Comparison of ENCODE assay signal across 12 mouse cellular contexts in the genomic region with DNA sequence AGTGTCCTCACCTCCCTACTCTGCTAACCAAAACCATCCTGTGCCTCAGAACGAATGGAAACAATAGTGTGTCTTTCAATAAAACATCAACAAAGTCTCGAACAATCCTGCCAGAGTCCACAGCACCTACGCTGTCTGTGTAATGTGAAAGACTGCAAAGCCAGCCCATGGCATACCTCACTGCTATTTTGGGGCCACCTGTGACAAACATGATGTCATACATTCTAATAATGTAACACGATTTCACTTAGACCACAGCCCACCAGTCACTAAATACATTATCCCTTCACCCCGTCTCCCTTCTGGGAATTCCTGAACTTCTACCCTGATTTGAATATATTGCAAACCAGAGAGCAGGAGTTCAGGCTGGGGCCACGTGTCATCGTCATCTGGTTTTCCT.
DNase-seq lines count a peak whose midpoint lies in the region; ATAC-seq and TF ChIP-seq lines count a peak whose summit lies in the region.
"Had no signal": no experiment of that assay in that cellular context is flagged by ENCODE, and none has a peak within 500 bp of the region (broad histone marks: within the 10 kb centered on the region; RNA-seq: fewer than 3 reads in every experiment).

No protein-coding gene starts in this region.

- 46% methylated on average over 7 of the region's 7 CpGs for WGBS in forebrain, embryonic 11.5 days
- whole genome bisulfite sequencing in forebrain, embryonic 10.5 days: 55% methylated on average over 7 of the region's 7 CpGs
- WGBS in lung, embryonic 15.5 days: 47% methylated on average over 7 of the region's 7 CpGs
- 55% methylated on average over 7 of the region's 7 CpGs for WGBS in hindbrain, embryonic 16.5 days
- 51% methylated on average over 7 of the region's 7 CpGs for WGBS in neural tube, embryonic 14.5 days
- WGBS in kidney, adult 2 months: 69% methylated on average over 7 of the region's 7 CpGs

- TF ChIP-seq POLR2A in kidney, adult 2 months (IDR thresholded peaks at IDR 0.05; ENCODE audit: low read depth, low read length): no peak

- H3K4me3 ChIP-seq in forebrain, embryonic 11.5 days (ENCODE audit: low read depth, low read length): no peak overlapping the region
- H3K4me3 ChIP-seq in forebrain, embryonic 10.5 days: no peak overlapping the region
- no peak overlapping the region for H3K4me3 ChIP-seq in lung, embryonic 15.5 days
- H3K4me3 ChIP-seq in hindbrain, embryonic 16.5 days (ENCODE audit: low read length): no peak overlapping the region
- no peak overlapping the region for H3K4me3 ChIP-seq in neural tube, embryonic 14.5 days (ENCODE audit: low read depth, low read length)
- no peak overlapping the region for H3K4me3 ChIP-seq in kidney, adult 2 months (ENCODE audit: insufficient read depth, low read depth, low read length)

- no peak overlapping the region for H3K27ac ChIP-seq in forebrain, embryonic 11.5 days (ENCODE audit: low read depth, low read length)
- H3K27ac ChIP-seq in forebrain, embryonic 10.5 days: no peak overlapping the region
- no peak overlapping the region for H3K27ac ChIP-seq in lung, embryonic 15.5 days
- no peak overlapping the region for H3K27ac ChIP-seq in hindbrain, embryonic 16.5 days (ENCODE audit: low read depth, low read length)
- H3K27ac ChIP-seq in neural tube, embryonic 14.5 days (ENCODE audit: low read depth, low read length): no peak overlapping the region
- H3K27ac ChIP-seq in kidney, adult 2 months (ENCODE audit: insufficient read depth, low read depth, low read length): no peak overlapping the region

- H3K9ac ChIP-seq in forebrain, embryonic 11.5 days (ENCODE audit: low read length): no peak overlapping the region
- H3K9ac ChIP-seq in lung, embryonic 15.5 days: no peak overlapping the region
- no peak overlapping the region; the same call in 1 of the 2 replicates for H3K9ac ChIP-seq in hindbrain, embryonic 16.5 days (ENCODE audit: low read depth, low read length)
- no peak overlapping the region; the same call in 1 of the 2 replicates for H3K9ac ChIP-seq in neural tube, embryonic 14.5 days (replicated peaks; ENCODE audit: low read depth, low read length)

- no peak for ATAC-seq in forebrain, embryonic 11.5 days (replicated peaks; ENCODE audit: low FRiP score)
- no peak for ATAC-seq in lung, embryonic 15.5 days (ENCODE audit: borderline replicate concordance, extremely low read depth, low FRiP score, low TSS enrichment)
- ATAC-seq in hindbrain, embryonic 16.5 days: peak; percentile 32; the same call in 1 of the 2 replicates
- no peak for ATAC-seq in neural tube, embryonic 14.5 days (ENCODE audit: low read depth)

- no peaks in the 10 kb centered on the region for H3K36me3 ChIP-seq in forebrain, embryonic 11.5 days (ENCODE audit: control insufficient read depth, insufficient read depth, low read length)
- H3K36me3 ChIP-seq in forebrain, embryonic 10.5 days (replicated peaks): no peaks in the 10 kb centered on the region
- no peaks in the 10 kb centered on the region for H3K36me3 ChIP-seq in lung, embryonic 15.5 days
- no peaks in the 10 kb centered on the region for H3K36me3 ChIP-seq in hindbrain, embryonic 16.5 days (ENCODE audit: control insufficient read depth, insufficient read depth, low read length)
- no peaks in the 10 kb centered on the region for H3K36me3 ChIP-seq in neural tube, embryonic 14.5 days (ENCODE audit: control insufficient read depth, insufficient read depth, low read length)
- H3K36me3 ChIP-seq in kidney, adult 2 months (ENCODE audit: control insufficient read depth, insufficient read depth, low read length): no peaks in the 10 kb centered on the region

- TF ChIP-seq CTCF in kidney, adult 2 months (conservative IDR thresholded peaks at IDR 0.05; ENCODE audit: insufficient read depth, insufficient read length, low read depth, low read length): no peak

- no peak overlapping the region for H3K4me2 ChIP-seq in forebrain, embryonic 11.5 days (ENCODE audit: low read depth, low read length, severe bottlenecking)
- H3K4me2 ChIP-seq in lung, embryonic 15.5 days: peak overlapping the region; percentile 21; the same call in 1 of the 2 replicates
- H3K4me2 ChIP-seq in hindbrain, embryonic 16.5 days (ENCODE audit: low read length): peak overlapping the region; percentile 51
- H3K4me2 ChIP-seq in neural tube, embryonic 14.5 days (ENCODE audit: low read depth, low read length): 0 out of 2 replicates have a peak overlapping the region, but pooled peaks have one; percentile 33

- 0 out of 2 replicates have a peak, but pooled peaks cover 3% of the 10 kb centered on the region for H3K4me1 ChIP-seq in forebrain, embryonic 11.5 days (replicated peaks; ENCODE audit: control insufficient read depth, insufficient read depth, low read length)
- peaks cover 28% of the 10 kb centered on the region for H3K4me1 ChIP-seq in forebrain, embryonic 10.5 days
- peaks cover 15% of the 10 kb centered on the region for H3K4me1 ChIP-seq in lung, embryonic 15.5 days
- H3K4me1 ChIP-seq in hindbrain, embryonic 16.5 days (ENCODE audit: control insufficient read depth, insufficient read depth, low read depth, low read length): peaks cover 8% of the 10 kb centered on the region
- H3K4me1 ChIP-seq in neural tube, embryonic 14.5 days (ENCODE audit: control insufficient read depth, insufficient read depth, low read length): peaks cover 5% of the 10 kb centered on the region; the same call in 1 of the 2 replicates
- H3K4me1 ChIP-seq in kidney, adult 2 months (ENCODE audit: control insufficient read depth, insufficient read depth, low read length): no peaks in the 10 kb centered on the region

- H3K27me3 ChIP-seq in forebrain, embryonic 11.5 days (ENCODE audit: control insufficient read depth, insufficient read depth, low read length): no peaks in the 10 kb centered on the region
- peaks cover 22% of the 10 kb centered on the region for H3K27me3 ChIP-seq in forebrain, embryonic 10.5 days (ENCODE audit: poor library complexity, severe bottlenecking)
- no peaks in the 10 kb centered on the region for H3K27me3 ChIP-seq in lung, embryonic 15.5 days
- no peaks in the 10 kb centered on the region for H3K27me3 ChIP-seq in hindbrain, embryonic 16.5 days (replicated peaks; ENCODE audit: control insufficient read depth, insufficient read depth, low read length)
- H3K27me3 ChIP-seq in neural tube, embryonic 14.5 days (ENCODE audit: control insufficient read depth, insufficient read depth, low read length): no peaks in the 10 kb centered on the region
- H3K27me3 ChIP-seq in kidney, adult 2 months (replicated peaks; ENCODE audit: control insufficient read depth, insufficient read depth, low read length): no peaks in the 10 kb centered on the region

- peak; percentile 29 for DNase-seq in forebrain, embryonic 11.5 days (ENCODE audit: low spot score)
- DNase-seq in forebrain, embryonic 10.5 days (ENCODE audit: extremely low spot score, low spot score): no peak
- no peak for DNase-seq in lung, postnatal 36 days
- no peak for DNase-seq in kidney, adult 2 months
- no peak for DNase-seq in spleen, postnatal 10 days (ENCODE audit: low spot score in 2 of 2)
- DNase-seq: kidney, adult 9 months; layer of hippocampus, adult 9-11 months; liver; lung, postnatal 4 days had no signal

- H3K9me3 ChIP-seq in forebrain, embryonic 11.5 days (ENCODE audit: control insufficient read depth, low read length): no peaks in the 10 kb centered on the region
- 0 out of 2 replicates have a peak, but pooled peaks cover 3% of the 10 kb centered on the region for H3K9me3 ChIP-seq in forebrain, embryonic 10.5 days
- no peaks in the 10 kb centered on the region for H3K9me3 ChIP-seq in lung, embryonic 15.5 days
- H3K9me3 ChIP-seq in hindbrain, embryonic 16.5 days (ENCODE audit: control insufficient read depth, low read length): no peaks in the 10 kb centered on the region; the same call in 1 of the 2 replicates
- no peaks in the 10 kb centered on the region for H3K9me3 ChIP-seq in neural tube, embryonic 14.5 days (ENCODE audit: control insufficient read depth, low read length)
